Mouse (Mus musculus) stomach, embryonic 15.5 days (tissue): ENCODE data around the gene Padi6. TPM values are rescaled to one million over a fixed set of nuclear protein-coding genes. Genes with fewer than 3 reads are reported as not detected.

ENCODE experiments used
- ATAC-seq: fragments of 200-750 bp; cut with Nextera tagmentation; 2 replicates; pipeline ENCODE4 v1.8.0; 2017; ENCODE audit warnings: low read depth, moderate number of reproducible peaks, moderate TSS enrichment; ENCODE audit not compliant: insufficient read depth, low FRiP score
- H3K27ac ChIP-seq: fragments of 300-500 bp; sonication (generic); 2 replicates; pipeline ENCODE4 v1.5.1; 2015; ENCODE audit warnings: mild to moderate bottlenecking, inconsistent platforms
- H3K27me3 ChIP-seq: fragments of 300-500 bp; sonication (generic); replicated peaks from 2 replicates; pipeline ENCODE4 v1.6.1; 2015; ENCODE audit warnings: inconsistent platforms
- H3K36me3 ChIP-seq: fragments of 300-500 bp; sonication (generic); 2 replicates; pipeline ENCODE4 v1.6.1; 2015; ENCODE audit warnings: inconsistent platforms
- H3K4me1 ChIP-seq: fragments of 300-500 bp; sonication (generic); 2 replicates; pipeline ENCODE4 v1.6.1; 2015; ENCODE audit warnings: inconsistent platforms
- H3K4me2 ChIP-seq: fragments of 300-500 bp; sonication (generic); 2 replicates; pipeline ENCODE4 v1.6.1; 2015; ENCODE audit warnings: mild to moderate bottlenecking, inconsistent platforms
- H3K4me3 ChIP-seq: fragments of 300-500 bp; sonication (generic); replicated peaks from 2 replicates; pipeline ENCODE4 v1.5.1; 2015; ENCODE audit warnings: inconsistent platforms
- H3K9ac ChIP-seq: fragments of 300-500 bp; sonication (generic); 2 replicates; pipeline ENCODE4 v1.6.1; 2015; ENCODE audit warnings: inconsistent platforms
- H3K9me3 ChIP-seq: fragments of 300-500 bp; sonication (generic); 2 replicates; pipeline ENCODE4 v1.6.1; 2016; ENCODE audit warnings: inconsistent platforms
- WGBS: fragments of 180-500 bp; shearing (Covaris S2); methylation state at CpG from one replicate; pipeline ENCODE4 v1.1.7; 2015; 5-methylcytosine and 5-hydroxymethylcytosine counted together
- polyA plus RNA-seq: library from polyadenylated mRNA; unstranded; fragments of >200 nt; fragmentation: Nextera tagmentation; extraction: Ambion mirVana; gene quantifications from 2 replicates; pipeline ENCODE4 v1.2.1, GENCODE M21; 2015

The Padi6 gene
- polyA plus RNA-seq, 1 experiment from 2014 or later: 0.19 TPM

DNA sequence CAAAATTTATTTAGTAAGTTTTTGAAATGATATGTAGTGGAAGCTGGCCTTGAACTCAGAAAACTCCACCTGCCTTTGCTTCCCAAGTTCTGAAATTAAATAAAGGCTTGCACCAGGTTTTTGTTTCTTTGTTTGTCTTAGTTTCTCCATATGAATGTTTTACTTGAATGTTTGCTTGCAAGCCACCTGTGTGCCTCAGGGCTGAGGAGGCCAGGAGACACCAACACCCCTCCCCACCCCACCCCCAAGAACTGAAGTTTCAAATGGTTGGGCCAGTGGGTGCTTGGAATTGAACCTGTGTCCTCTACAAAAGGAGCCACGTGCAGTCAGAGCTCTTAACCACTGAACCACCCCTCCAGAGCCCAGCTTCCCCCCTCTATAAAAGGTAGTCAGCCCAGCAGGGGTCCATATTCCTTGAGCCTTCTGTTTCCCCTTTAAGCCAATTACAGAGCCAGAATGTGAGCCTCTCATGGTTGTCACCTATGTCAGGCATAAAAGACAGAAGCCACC lies 47.8 kb downstream of the Padi6 start:
- Histone ChIP-seq H3K9ac (no peak overlapping the region), H3K27me3 (no peaks in the 10 kb centered on the region), H3K9me3 (no peaks in the 10 kb centered on the region), H3K4me1 (peaks cover 8% of the 10 kb centered on the region; the same call in 1 of the 2 replicates), H3K4me3 (no peak overlapping the region), H3K36me3 (no peaks in the 10 kb centered on the region), H3K4me2 (no peak overlapping the region), H3K27ac (no peak overlapping the region)
- no peak for ATAC-seq
- 48% methylated on average over 1 of the region's 1 CpGs for WGBS

DNA sequence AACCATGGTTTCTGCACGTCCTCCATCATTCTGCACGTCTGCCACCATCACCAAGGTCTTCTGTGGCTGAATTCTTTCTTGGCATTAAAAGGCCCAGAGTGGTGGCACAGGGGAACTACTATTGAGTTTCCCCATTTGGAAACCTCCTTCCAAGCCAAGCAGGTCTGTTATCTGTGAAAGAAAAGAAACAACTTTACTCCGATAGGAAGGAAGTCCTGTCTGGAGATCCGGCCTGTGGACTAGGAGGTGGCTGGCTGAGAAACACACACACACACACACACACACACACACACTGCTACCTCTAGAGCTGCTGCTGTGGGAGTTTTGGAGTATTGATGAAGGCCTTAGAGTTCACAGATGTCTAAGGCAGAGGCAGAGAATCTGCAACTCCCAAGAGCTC lies 48.9 kb downstream of the Padi6 start:
- no peak overlapping the region for H3K4me3 ChIP-seq
- 66% methylated on average over 4 of the region's 4 CpGs for WGBS
- H3K4me2 ChIP-seq: no peak overlapping the region
- H3K9me3 ChIP-seq: no peaks in the 10 kb centered on the region
- no peak overlapping the region for H3K27ac ChIP-seq
- no peak for ATAC-seq
- H3K27me3 ChIP-seq: no peaks in the 10 kb centered on the region
- no peaks in the 10 kb centered on the region for H3K36me3 ChIP-seq
- no peak overlapping the region for H3K9ac ChIP-seq
- peaks cover 4% of the 10 kb centered on the region; the same call in 1 of the 2 replicates for H3K4me1 ChIP-seq

DNA sequence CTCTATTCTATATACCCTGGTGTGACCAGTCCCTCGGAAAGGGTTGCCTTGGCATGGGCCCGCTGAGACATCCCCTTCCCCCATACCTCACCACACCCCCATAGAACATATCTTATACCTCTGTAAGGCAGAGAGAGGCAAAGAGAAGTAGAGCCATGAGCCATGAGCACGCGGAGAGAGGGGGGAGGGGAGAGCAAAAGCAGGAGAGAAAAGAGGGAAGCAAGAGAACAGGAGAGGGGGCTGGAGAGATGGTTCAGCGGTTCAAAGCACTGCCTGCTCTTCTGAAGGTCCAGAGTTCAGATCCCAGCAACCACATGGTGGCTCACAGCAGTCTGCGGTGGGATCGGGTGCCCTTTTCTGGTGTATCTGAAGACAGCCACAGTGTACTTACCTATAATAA lies 51.0 kb downstream of the Padi6 start:
- Histone ChIP-seq H3K27me3 (no peaks in the 10 kb centered on the region), H3K9me3 (no peaks in the 10 kb centered on the region), H3K4me2 (no peak overlapping the region), H3K9ac (no peak overlapping the region), H3K4me1 (peaks cover 4% of the 10 kb centered on the region; the same call in 1 of the 2 replicates), H3K4me3 (no peak overlapping the region), H3K36me3 (no peaks in the 10 kb centered on the region), H3K27ac (no peak overlapping the region)
- no peak for ATAC-seq
- 65% methylated on average over 7 of the region's 7 CpGs for WGBS

DNA sequence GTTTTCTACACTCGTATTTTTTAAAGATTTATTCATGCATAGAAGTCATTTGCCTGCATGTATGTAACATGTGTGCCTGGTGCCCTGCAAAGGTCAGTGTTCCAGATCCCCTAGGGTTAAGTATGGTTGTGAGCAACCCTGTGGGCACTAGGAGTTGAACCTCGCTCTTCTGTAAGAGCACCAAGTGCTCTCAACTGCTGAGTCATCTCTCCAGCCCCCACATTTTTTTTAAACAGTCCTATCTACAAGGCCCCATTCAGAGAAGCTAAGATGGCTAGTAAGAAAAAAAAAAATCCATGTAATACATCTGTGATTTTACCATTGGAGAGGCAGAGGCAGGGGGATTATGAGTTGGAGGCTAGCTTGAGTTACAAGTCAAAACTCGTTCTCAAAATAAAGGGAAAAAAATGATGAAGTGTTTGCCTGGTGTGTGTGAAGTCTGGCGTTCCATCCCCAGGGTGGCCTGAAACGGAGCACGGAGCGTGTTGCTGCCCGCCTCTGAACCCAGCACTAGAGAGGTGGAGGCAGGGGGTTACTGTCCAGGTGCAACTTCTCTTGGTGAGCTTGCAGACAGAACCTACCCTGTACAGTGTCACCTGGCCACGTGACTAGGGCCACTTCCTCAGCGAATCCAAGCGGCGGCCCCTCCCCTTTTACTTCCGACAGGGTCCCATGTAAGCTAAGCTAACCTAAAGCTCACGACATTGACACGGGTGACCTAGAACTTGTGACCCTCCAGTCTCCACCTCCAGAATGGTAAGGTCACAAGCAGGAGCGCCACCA lies 52.4 kb downstream of the Padi6 start:
- no peak overlapping the region for H3K9ac ChIP-seq
- H3K27me3 ChIP-seq: no peaks in the 10 kb centered on the region
- peak overlapping the region; percentile 66; the same call in 1 of the 2 replicates for H3K27ac ChIP-seq
- no peak overlapping the region for H3K4me3 ChIP-seq
- peak overlapping the region; percentile 19; the same call in 1 of the 2 replicates for H3K4me2 ChIP-seq
- WGBS: 53% methylated on average over 16 of the region's 16 CpGs
- no peaks in the 10 kb centered on the region for H3K9me3 ChIP-seq
- peak; percentile 51; the same call in 1 of the 2 replicates for ATAC-seq
- H3K4me1 ChIP-seq: peaks cover 8% of the 10 kb centered on the region
- H3K36me3 ChIP-seq: no peaks in the 10 kb centered on the region

DNA sequence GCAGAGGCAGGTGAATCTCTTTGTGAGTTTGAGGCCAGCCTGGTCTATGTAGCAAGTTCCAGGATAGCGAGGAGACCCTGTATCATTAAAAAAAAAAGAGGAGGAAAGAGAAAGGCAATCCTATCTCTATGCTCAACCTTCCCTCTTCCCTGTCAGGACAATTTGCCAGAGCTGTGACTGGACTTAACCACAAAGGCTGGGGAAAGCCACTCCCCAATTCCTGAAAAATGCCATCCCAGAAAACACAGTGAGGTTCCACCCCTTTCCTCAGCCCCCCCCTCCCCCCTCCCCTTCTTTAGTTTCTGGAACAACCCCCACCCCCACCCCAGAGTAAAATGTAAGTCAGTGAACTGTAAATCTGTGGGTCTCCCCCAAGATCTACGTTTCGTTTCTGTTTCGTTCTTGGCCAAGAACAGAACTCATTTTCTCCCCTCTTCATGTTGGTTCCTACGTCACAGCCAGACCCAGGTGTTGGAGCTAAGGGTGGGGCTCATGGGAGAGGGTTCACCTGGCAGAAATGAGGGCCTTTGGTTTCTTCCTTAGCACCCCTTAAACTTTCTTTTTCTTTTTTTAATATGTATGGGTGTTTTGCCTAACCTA lies 53.5 kb downstream of the Padi6 start:
- Histone ChIP-seq H3K4me2 (no peak overlapping the region), H3K9ac (no peak overlapping the region), H3K4me3 (no peak overlapping the region), H3K27me3 (no peaks in the 10 kb centered on the region), H3K27ac (no peak overlapping the region), H3K4me1 (peaks cover 20% of the 10 kb centered on the region), H3K9me3 (no peaks in the 10 kb centered on the region), H3K36me3 (no peaks in the 10 kb centered on the region)
- no peak for ATAC-seq
- WGBS: 67% methylated on average over 5 of the region's 5 CpGs

DNA sequence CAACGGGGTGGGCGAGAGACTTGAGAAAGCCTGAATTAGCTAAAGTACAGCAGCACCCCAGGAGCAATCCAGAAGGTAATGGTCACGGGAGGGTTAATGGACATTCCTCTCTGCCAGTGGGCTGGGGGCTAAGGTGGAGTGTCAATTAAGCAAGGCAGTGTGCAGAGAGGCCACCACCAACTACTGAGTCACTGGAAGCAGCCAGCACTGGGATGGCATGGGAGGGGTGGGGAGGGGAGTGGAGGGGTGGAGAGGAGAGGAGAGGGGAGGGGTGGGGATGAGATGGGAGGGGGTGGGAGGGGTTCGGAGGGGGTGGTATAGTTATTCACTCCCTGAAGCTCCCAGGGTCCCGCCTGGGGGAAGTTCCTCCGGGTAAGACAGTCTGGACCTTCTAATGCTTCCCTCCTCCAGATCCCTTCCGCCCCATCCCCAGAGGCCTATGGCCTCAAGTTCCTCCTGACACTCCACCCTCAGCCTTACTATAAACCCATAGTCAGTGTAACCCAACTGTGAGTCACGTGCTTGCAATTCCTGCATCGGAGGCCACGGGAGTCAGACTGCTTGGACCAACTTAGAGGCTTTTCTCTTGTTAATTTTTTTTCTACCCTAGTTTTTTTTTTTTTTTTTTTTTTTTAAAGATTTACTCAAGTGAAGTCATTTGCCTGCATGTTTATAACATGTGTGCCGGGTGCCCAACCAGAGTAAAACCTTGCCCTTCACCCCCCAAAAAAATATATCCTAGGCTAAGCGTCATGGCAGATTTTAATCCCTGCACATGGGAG lies 54.2 kb downstream of the Padi6 start:
- Histone ChIP-seq H3K27ac (no peak overlapping the region), H3K9me3 (no peaks in the 10 kb centered on the region), H3K9ac (no peak overlapping the region), H3K4me1 (peaks cover 23% of the 10 kb centered on the region), H3K27me3 (no peaks in the 10 kb centered on the region), H3K4me3 (no peak overlapping the region), H3K4me2 (no peak overlapping the region), H3K36me3 (no peaks in the 10 kb centered on the region)
- ATAC-seq: no peak
- WGBS: 53% methylated on average over 12 of the region's 12 CpGs

DNA sequence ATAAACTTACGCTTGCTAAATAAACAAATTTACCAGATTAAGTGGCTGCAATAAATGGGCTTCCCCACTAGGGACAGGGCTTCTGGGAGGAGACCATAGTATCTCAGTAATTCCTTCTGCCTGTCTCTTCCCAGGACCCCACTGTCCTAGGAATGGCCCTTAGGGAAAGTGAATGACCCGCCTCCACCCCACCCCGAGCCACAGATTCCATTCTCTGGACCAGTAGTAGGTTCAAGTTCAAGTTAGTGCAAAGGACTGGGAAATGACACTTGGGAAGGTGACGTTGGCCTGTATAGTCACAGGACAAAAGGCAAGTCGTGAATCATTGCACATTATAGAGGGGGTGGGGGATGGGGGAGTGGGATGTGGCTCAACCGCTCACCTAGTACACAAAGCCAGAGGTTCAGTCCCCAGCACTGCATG lies 57.6 kb downstream of the Padi6 start:
- no peaks in the 10 kb centered on the region for H3K9me3 ChIP-seq
- H3K9ac ChIP-seq: no peak overlapping the region
- WGBS: 27% methylated on average over 6 of the region's 6 CpGs
- no peaks in the 10 kb centered on the region for H3K36me3 ChIP-seq
- peak overlapping the region; percentile 53 for H3K4me2 ChIP-seq
- 0 out of 2 replicates have a peak overlapping the region, but pooled peaks have one; percentile 7 for H3K4me3 ChIP-seq
- peaks cover 18% of the 10 kb centered on the region for H3K4me1 ChIP-seq
- no peaks in the 10 kb centered on the region for H3K27me3 ChIP-seq
- H3K27ac ChIP-seq: peak overlapping the region; percentile 81
- ATAC-seq: 0 out of 2 replicates have a peak, but pooled peaks have one; percentile 8

DNA sequence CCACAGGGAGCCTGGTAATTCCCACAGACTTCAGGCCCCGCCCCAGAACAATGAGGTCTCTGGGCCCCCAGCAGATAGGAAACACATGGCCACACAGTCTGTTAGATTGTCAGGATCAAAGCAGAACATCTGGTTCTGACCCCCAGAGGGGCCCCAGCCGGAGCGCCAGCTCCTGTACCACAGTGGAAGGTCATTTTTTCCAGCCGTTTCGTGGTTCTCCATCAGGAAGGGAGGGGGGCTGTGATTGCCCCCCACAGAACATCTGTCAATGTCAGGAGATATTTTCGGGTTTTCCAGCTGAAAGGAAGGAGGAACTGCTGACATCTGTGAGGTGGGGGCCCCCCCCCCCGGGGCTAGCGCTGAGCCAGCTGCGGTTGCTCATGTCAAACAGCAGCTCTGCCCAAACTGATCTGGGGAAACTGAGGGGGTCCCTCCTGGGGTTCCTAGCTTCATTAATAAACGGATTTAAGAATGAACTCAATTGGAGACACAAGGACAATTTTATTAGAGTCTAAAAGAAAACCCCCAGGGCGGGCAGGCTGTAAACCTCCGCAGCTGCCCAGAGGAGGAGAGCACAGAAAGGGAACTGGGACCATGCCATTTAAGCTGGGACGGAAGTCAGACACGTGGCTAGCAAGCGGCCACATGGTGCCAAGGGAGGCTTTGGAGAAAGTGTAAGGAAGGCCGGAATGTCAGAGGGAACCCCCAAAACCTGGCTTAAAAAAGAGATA lies 58.1 kb downstream of the Padi6 start:
- Histone ChIP-seq H3K4me3 (peak overlapping the region; percentile 7), H3K4me2 (peak overlapping the region; percentile 53), H3K27me3 (no peaks in the 10 kb centered on the region), H3K9ac (no peak overlapping the region), H3K36me3 (no peaks in the 10 kb centered on the region), H3K27ac (peak overlapping the region; percentile 81), H3K9me3 (no peaks in the 10 kb centered on the region), H3K4me1 (peaks cover 18% of the 10 kb centered on the region)
- peak; percentile 76 for ATAC-seq
- 8% methylated on average over 16 of the region's 16 CpGs for WGBS

DNA sequence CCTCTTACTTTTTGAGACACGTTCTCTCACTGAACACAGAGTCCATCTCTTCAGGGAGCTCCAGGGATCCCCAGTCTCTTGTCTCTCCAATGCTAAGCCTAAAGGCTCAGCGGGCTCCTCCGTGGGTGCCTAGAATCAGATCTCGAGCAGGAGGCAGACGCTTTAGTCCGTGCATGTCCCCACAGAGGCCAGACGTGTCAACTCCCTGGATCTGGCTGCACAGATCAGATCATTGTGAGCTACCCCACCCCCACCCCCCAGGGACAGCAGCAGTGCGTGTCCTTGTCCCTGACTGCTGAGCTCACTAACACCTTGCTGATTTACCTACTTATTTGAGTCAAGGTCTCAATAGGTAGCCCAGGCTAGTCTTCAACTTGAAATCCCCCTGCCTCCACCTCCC lies 58.8 kb downstream of the Padi6 start:
- peaks cover 18% of the 10 kb centered on the region for H3K4me1 ChIP-seq
- 33% methylated on average over 8 of the region's 8 CpGs for WGBS
- H3K36me3 ChIP-seq: no peaks in the 10 kb centered on the region
- H3K9me3 ChIP-seq: no peaks in the 10 kb centered on the region
- H3K27ac ChIP-seq: peak overlapping the region; percentile 81
- H3K9ac ChIP-seq: no peak overlapping the region
- H3K4me3 ChIP-seq: no peak overlapping the region
- peak; percentile 51 for ATAC-seq
- H3K27me3 ChIP-seq: no peaks in the 10 kb centered on the region
- peak overlapping the region; percentile 53 for H3K4me2 ChIP-seq

DNA sequence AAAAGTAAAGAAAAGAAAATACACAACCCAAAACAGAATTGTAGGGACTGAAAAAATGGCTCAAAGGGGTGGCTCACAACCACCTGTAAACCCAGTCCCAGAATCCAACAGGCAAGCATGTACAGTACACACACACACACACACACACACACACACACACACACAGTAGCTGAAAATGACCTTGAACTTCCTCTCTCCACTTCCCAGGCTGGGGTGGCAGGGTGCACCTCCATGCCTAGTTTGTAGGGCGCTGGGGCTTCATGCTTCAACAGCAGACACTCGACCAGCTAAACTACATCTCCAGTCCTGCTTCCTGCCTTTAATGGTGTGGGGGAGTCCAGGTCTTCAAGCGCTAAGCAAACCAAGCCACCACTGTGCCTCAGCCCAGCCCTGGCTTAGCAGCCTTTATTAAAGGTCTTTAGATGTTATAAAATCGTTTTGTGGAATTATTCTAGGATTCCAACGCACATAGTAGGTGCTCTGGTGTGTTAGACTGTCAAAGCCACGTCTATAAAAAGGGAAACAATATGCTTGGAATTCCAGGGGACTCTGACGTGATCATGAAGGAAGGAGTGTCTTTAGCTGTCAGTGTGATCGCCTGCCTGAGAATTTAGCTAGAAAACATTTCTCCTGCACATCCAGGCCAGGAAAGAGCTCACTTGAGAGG lies 61.6 kb downstream of the Padi6 start:
- H3K4me2 ChIP-seq: no peak overlapping the region
- WGBS: 43% methylated on average over 8 of the region's 8 CpGs
- H3K27me3 ChIP-seq: no peaks in the 10 kb centered on the region
- no peaks in the 10 kb centered on the region for H3K36me3 ChIP-seq
- no peak for ATAC-seq
- H3K9me3 ChIP-seq: no peaks in the 10 kb centered on the region
- no peak overlapping the region for H3K4me3 ChIP-seq
- no peak overlapping the region for H3K27ac ChIP-seq
- peaks cover 18% of the 10 kb centered on the region for H3K4me1 ChIP-seq
- H3K9ac ChIP-seq: no peak overlapping the region
